Mouse (Mus musculus) Patski (cell line): ENCODE data around the gene Gm45140. TPM values are rescaled to one million over a fixed set of nuclear protein-coding genes. Genes with fewer than 3 reads are reported as not detected.

Experiments used
- ATAC-seq: fragments of 100-300 bp; one replicate; pipeline ENCODE4 v1.8.0; 2021
- CTCF ChIA-PET: fragments of 350-600 bp; sonication (Branson Sonifier 250); formaldehyde crosslinking; loops from one replicate; lab custom pipeline; 2022; ENCODE audit warnings: inconsistent platforms; lab: Charles Lee
- POLR2A ChIA-PET: fragments of 350-600 bp; sonication (Branson Sonifier 250); formaldehyde crosslinking; loops from one replicate; lab custom pipeline; 2022; ENCODE audit warnings: antibody characterized with exemption, inconsistent platforms; lab: Charles Lee
- DNase-seq: peaks from one replicate; pipeline ENCODE4 v3.0.0-alpha.2; 2011; ENCODE audit warnings: low read depth, low spot score
- H3K27me3 ChIP-seq: fragments of 371-371 bp; one replicate; pipeline ENCODE4 v1.5.1; 2021
- CTCF ChIP-seq: fragments of 100-300 bp; IDR thresholded peaks from one replicate; pipeline ENCODE4 v1.5.1; 2021
- in situ Hi-C: fragments of 300-500 bp; cut with MboI; formaldehyde crosslinking; loops from 3 replicates; pipeline ENCODE4 v1.11.1; 2018; ENCODE audit warnings: low pct_unique_long_range_greater_than_20kb, mixed read lengths
- polyA plus RNA-seq: library from polyadenylated mRNA; unstranded; gene quantifications from one replicate; pipeline ENCODE4 v1.2.3, GENCODE M21; 2021

Gene Gm45140
- polyA plus RNA-seq, 1 experiment from 2014 or later = 11.2 TPM

DNA sequence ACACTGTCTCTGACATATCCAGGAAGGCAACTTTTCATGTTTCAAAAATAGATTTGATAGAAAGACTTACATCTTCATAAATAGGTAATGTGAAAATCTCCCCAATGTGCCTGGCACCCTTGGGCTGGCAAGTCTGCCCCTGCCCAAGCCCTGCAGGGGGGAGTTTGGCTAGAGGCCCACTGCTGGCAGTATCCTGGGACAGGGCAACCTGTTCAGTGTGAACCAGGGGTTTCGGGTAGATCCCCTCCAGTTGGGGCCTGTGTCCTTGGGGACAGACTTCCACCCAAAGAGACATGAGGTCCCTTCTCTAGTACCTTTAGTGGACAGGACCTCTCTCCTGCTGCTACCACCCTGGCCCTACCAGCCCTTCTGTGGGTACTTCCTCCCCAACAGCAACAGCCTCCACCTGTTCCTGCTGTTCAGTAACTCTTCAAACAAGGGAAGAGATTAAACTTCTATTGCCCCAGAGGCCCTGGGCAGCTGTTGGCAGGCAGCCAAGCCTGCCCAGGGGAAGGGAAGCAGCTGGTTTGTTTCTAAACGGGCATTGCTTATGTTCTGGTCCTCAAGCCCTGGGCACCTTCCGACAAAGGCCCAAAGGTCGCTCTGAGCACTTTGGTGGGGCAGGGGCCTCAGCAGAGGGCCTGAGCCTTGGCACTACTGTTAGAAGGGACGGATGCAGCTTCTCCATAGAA, 46.6 kb downstream of the Gm45140 start:
- CTCF ChIA-PET = no interaction called here
- DNase-seq (no peak), ATAC-seq (no peak)
- no peak for TF ChIP-seq CTCF
- no peaks in the 10 kb centered on the region for H3K27me3 ChIP-seq
- POLR2A ChIA-PET = no interaction called here
- in situ Hi-C loops = no loop called here

GRCm38 (mm10) chr6:87788266-87788895, 47.2 kb downstream of the Gm45140 start:
- DNase-seq = no peak
- no peak for TF ChIP-seq CTCF
- ATAC-seq = no peak
- in situ Hi-C loops = no loop called here
- CTCF ChIA-PET = interaction anchor here (1.5 kb wide), 1 partner anchor 12 kb away, joined by 3 read pairs; no protein-coding TSS in a partner anchor
- no peaks in the 10 kb centered on the region for H3K27me3 ChIP-seq
- POLR2A ChIA-PET = no interaction called here

DNA sequence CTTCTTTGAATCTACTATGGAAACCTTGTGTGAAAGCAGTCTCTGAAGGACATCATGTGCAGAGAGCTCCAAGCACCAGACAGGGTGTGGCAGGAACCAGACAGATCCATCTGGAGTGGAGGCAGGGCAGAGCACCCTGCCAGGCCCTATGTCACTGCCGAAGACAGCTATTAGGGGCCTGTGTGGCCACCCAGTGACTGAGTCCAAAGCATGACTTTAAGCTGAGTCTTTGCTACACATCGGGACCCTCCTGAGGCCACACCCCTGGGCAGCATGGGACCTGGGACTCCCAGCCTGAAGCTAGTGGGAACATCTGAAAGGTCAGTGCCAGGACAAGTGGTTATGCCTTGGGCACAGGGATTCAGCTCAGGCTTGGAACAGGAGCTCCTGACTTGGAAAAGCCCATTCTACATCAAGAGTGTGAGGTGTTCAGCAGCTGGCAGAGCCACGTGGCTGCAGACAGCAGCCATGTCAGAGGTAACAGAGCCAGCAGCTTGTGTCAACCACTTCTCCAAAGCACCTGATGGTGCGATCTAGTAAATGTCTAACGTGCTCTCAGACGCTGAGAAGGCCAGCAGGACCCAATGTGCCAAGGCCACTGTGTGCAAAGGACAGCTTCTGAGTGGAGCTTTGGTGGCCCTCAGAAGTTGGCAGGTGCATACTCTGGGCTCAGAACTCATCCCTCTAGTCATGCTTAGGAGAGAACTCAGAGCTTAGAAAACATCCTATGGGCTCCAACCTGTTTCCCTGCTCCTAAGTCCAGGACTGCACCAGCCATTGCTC, 48.3 kb downstream of the Gm45140 start:
- TF ChIP-seq CTCF = no peak
- ChIA-PET POLR2A (no interaction called here), CTCF (interaction anchor here (1.5 kb wide), 1 partner anchor 13 kb away, joined by 3 read pairs; no protein-coding TSS in a partner anchor)
- H3K27me3 ChIP-seq = no peaks in the 10 kb centered on the region
- in situ Hi-C loops = no loop called here
- DNase-seq (no peak), ATAC-seq (no peak)

DNA sequence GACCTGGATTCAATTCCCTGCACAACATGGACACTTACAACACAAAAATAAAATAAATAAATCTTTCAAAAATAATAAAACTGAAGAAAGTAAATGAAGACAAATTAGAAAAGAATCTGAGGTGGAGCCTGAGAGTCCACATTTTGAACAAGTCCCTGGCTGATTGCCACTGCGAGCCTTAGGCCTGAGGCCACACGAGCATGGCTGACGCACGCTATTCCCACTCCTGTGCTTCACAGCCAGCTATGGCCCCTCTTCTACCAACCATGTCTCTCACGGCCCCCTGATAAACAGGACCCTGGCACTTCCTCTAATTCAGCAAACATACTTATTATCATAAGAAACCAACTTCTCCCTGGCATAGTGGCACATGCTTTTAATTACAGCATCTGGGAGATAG, 49.0 kb downstream of the Gm45140 start:
- ChIA-PET CTCF (no interaction called here), POLR2A (no interaction called here)
- H3K27me3 ChIP-seq = no peaks in the 10 kb centered on the region
- DNase-seq = no peak
- in situ Hi-C loops = no loop called here
- TF ChIP-seq CTCF = no peak
- ATAC-seq = no peak

DNA sequence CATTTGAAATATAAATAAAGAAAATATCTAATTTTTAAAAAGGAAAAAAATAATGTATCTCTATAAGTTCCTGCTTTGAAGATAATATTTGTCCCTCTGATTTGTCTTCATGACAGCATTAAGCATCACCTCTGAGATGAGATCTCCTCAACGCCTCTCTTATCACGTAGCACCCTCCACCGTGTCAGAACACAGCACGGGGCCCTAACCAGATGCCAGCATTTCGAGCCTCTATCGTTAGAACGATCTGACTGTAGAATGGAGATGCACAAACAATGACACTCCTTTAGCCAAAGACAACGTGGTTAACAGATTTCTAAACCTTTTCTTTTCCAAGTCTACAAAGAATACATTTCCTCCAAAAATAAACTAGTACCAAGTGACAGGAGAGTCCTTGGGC, 51.6 kb downstream of the Gm45140 start:
- DNase-seq (no peak), ATAC-seq (no peak)
- POLR2A ChIA-PET = no interaction called here
- no peaks in the 10 kb centered on the region for H3K27me3 ChIP-seq
- CTCF ChIA-PET = no interaction called here
- TF ChIP-seq CTCF = no peak
- in situ Hi-C loops = no loop called here

DNA sequence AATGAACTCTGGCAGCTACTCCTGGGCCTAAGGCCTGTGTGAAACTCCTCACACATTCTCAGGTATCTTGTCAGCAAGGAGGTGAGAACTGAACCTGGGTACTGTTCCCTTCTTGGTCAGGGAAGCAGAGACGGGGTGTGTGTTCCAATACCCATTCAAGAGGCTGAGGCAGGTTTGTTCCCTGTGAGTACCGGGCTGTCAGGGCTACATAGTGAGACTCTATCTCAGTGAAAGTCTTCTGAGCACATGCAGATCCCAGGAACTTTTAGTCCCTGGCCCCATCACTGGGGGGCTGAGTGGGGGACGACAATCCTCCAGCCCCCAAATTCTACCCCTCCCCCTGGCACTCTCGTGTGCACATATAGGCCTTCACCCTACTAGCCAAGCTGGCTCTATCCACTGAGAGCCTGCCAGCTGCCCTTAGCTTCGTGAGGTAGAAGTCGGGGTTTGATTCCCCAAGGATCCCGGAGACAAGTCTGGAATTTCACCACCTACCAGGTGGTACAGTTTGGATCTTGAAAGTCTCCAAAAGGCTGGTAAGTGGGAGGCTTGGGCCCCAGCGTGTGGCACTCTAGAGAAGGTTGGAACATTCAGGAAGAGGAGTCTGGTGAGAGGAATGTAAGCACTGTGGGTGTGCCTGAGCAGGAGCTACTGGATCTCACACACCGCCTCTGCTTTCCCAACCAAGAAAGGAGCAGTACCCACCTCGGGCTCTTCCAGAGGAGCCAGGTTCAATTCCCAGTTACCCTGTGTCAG, 54.9 kb downstream of the Gm45140 start:
- CTCF ChIA-PET = no interaction called here
- TF ChIP-seq CTCF = no peak
- ATAC-seq (no peak), DNase-seq (no peak)
- in situ Hi-C loops = no loop called here
- POLR2A ChIA-PET = interaction anchor here (0.5 to 0.7 kb wide), 2 partner anchors 18 to 1890 kb away, joined by 3 to 5 read pairs; no protein-coding TSS in a partner anchor
- H3K27me3 ChIP-seq = no peaks in the 10 kb centered on the region

GRCm38 (mm10) chr6:87779174-87780165, 56.1 kb downstream of the Gm45140 start:
- TF ChIP-seq CTCF = no peak
- H3K27me3 ChIP-seq = no peaks in the 10 kb centered on the region
- in situ Hi-C loops = no loop called here
- DNase-seq (no peak), ATAC-seq (peak; percentile 17)
- CTCF ChIA-PET = no interaction called here
- POLR2A ChIA-PET = no interaction called here

GRCm38 (mm10) chr6:87778294-87779173, 57.1 kb downstream of the Gm45140 start:
- no peak for TF ChIP-seq CTCF
- ChIA-PET CTCF (no interaction called here), POLR2A (no interaction called here)
- in situ Hi-C loops = no loop called here
- H3K27me3 ChIP-seq = peaks cover 1% of the 10 kb centered on the region
- DNase-seq (no peak), ATAC-seq (peak; percentile 26)

- ChIA-PET CTCF (no interaction called here), POLR2A (no interaction called here)
- DNase-seq (no peak), ATAC-seq (no peak)
- TF ChIP-seq CTCF = no peak
- peaks cover 7% of the 10 kb centered on the region for H3K27me3 ChIP-seq
- in situ Hi-C loops = no loop called here
Measured at GRCm38 (mm10) chr6:87777842-87778241, 57.8 kb downstream of the Gm45140 start, which contains the start of gene Gp9. Gene Gp9 (plus strand): TSS chr6:87778072.
